Mouse (Mus musculus) heart, postnatal 14 days (tissue): ENCODE measurements around the gene Gm13287. TPM values are rescaled to one million over a fixed set of nuclear protein-coding genes. Genes with fewer than 3 reads are reported as not detected.
"Not testable (repeated sequence)": the region's sequence is repeated elsewhere in the genome, so short reads cannot be mapped to it uniquely, and the experiment has no call there.

Experiments
- DNase-seq, 2 experiments: peaks; one replicate each; pipeline ENCODE4 v3.0.0; 2021 to 2022
- intact Hi-C: fragments of 180-260 bp; cut with DNase I; formaldehyde crosslinking; loops from one replicate; pipeline ENCODE4 v1.15.1; 2025
- total RNA-seq, 2 experiments: library from RNA; stranded (reverse); gene quantifications; 2 replicates each; pipeline ENCODE4 v1.2.3; 2021

Gm13287 gene
- total RNA-seq, 2 experiments from 2014 or later: not detected

- intact Hi-C loops: not testable (repeated sequence)
- peak; percentile 70 to 78 for DNase-seq
Observed at GRCm38 (mm10) chr4:88793936-88794675, 8.9 kb upstream of the Gm13287 start, which contains the start of gene Gm13275. Gene Gm13275 (plus strand): TSS chr4:88794487.

DNA sequence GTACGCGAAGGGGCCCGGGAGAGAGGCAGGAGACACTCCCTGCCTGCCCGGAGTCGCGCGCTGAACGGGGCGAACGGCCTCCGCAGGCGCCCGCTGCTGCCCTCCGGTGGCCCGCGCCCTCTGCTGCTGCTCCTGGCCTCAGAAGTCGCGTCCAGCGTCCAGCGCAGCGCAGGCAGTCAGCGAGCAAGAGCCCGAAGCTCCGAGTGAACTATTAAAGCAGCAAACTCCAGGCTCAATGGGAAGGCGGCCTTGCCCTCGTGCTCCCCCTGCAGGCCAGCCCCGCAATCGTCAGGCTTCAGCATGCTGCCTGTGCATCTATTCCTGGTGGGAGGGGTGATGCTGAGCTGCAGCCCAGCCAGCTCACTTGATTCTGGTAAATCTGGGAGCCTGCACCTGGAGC, 6.0 kb upstream of the Gm13287 start, which contains the start of gene Gm13279:
Gm13279 (plus strand) TSS at position 301 of the 400 bp plus-strand sequence.
- intact Hi-C loops, DNase-seq: not testable (repeated sequence)

GRCm38 (mm10) chr4:88799365-88799764, 3.7 kb upstream of the Gm13287 start, which contains the start of gene Gm13285:
Gene Gm13285 (plus strand): TSS chr4:88799665.
- intact Hi-C loops, DNase-seq: not testable (repeated sequence)

DNA sequence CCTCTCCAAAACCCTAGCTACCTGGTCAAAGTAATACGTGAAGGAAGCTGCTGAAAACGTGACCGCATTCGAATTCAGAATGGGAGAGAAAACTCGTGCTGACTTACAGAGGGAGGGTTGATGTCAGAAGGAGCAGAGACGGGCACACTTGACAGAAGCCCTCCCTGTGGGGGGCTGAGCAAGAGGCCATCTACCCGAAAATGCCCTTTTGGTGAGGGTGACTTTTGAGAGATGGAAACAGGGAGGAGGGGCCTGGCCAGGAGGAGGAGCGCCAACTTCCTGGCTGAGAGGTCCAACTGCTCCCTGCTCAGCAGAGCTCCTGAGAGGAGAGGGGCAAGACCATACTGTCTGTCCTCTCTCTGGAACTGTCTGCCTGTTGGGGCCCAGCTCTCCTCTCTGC, 2.2 kb downstream of the Gm13287 start, which contains the start of gene Gm13288:
Gm13288 (plus strand) TSS at position 301 of the 400 bp plus-strand sequence.
- not testable (repeated sequence) for DNase-seq

DNA sequence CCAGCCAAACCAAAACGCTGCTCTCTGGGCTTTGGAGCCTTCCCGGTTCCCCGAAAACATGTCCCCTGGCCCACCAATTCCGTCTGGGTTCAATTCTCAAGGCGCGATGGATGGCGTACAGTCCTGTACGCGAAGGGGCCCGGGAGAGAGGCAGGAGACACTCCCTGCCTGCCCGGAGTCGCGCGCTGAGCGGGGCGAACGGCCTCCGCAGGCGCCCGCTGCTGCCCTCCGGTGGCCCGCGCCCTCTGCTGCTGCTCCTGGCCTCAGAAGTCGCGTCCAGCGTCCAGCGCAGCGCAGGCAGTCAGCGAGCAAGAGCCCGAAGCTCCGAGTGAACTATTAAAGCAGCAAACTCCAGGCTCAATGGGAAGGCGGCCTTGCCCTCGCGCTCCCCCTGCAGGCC, 2.7 kb downstream of the Gm13287 start:
- intact Hi-C loops: not testable (repeated sequence)
- peak; percentile 44 to 51 for DNase-seq

More for the DNA sequence above, 2.2 kb downstream of the Gm13287 start, which contains the start of gene Gm13288:
- intact Hi-C loops: not testable (repeated sequence)

DNA sequence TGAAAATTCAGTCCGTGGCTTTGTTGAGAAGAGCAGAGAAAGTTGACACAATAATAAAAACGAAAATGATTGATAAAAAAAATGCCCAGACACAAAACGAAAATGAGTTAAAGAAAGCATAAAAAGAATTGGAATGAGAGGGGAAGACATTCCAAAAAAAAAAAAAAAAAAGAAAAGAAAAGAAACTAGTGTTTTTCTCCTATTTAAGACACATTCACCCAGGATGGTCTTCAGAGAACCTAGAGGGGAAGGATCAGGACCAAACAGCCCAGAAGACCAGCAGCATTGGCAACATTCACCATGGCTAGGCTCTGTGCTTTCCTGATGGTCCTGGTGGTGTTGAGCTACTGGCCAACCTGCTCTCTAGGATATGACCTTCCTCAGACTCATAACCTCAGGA, 12.9 kb downstream of the Gm13287 start, which contains the start of gene Ifna7:
Ifna7 (plus strand) TSS at position 301 of the 400 bp plus-strand sequence.
- DNase-seq: no peak
- intact Hi-C loops: loop anchor here (5.0 kb wide), 1 partner anchor 134 kb away; the partner anchor contains the start of gene Ifna2

DNA sequence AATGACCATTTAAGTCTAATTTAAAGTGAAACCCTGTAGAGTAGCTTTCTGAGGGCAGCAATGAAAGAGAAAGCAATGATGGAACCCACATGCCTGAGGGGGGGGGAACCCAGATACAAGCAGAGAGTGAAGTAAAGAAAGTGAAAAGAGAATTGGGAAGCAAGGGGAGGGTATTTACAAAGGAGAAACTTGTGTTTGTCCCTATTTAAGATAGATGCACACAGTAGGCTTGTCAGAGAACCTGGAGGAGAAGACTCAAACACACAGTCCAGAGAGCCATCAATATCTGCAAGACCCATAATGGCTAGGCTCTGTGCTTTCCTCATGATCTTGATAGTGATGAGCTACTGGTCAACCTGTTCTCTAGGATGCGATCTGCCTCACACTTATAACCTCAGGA, 16.6 kb downstream of the Gm13287 start, which contains the start of gene Ifna11:
Ifna11 (plus strand) TSS at position 301 of the 400 bp plus-strand sequence.
- no peak for DNase-seq
- intact Hi-C loops: loop anchor here (5.0 kb wide), 1 partner anchor 137 kb away; the partner anchor contains the start of gene Ifna2

- DNase-seq: peak in 1 of 2 experiments; percentile 12
- intact Hi-C loops: no loop called here
Observed at GRCm38 (mm10) chr4:88822995-88823394, 19.9 kb downstream of the Gm13287 start.

DNA sequence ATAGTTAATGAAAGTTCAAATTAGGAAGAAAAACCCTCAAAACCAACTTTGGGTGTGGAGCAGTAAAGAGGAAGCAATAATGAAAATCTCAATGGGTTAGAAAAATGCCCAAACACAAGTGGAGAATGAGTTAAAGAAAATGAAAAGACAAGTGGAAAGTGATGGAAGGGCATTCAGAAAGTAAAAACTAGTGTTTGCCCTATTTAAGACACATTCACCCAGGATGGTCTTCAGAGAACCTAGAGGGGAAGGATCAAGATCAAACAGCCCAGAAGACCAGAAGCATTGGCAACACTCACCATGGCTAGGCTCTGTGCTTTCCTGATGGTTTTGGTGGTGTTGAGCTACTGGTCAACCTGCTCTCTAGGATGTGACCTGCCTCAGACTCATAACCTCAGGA, 24.1 kb downstream of the Gm13287 start, which contains the start of gene Ifna6:
Ifna6 (plus strand) TSS at position 301 of the 400 bp plus-strand sequence.
- DNase-seq, intact Hi-C loops: not testable (repeated sequence)

- intact Hi-C loops: no loop called here
- peak; percentile 5 to 36 for DNase-seq
Observed at GRCm38 (mm10) chr4:88830523-88830922, 27.5 kb downstream of the Gm13287 start.

GRCm38 (mm10) chr4:88835225-88835624, 32.2 kb downstream of the Gm13287 start, which contains the start of gene Ifna5:
Gene Ifna5 (plus strand): TSS chr4:88835525.
- intact Hi-C loops, DNase-seq: not testable (repeated sequence)

- DNase-seq: peak in 1 of 2 experiments; percentile 2
- intact Hi-C loops: no loop called here
Observed at GRCm38 (mm10) chr4:88838828-88839227, 35.8 kb downstream of the Gm13287 start.

GRCm38 (mm10) chr4:88840058-88840457, 37.0 kb downstream of the Gm13287 start:
- no peak for DNase-seq
- intact Hi-C loops: no loop called here

DNA sequence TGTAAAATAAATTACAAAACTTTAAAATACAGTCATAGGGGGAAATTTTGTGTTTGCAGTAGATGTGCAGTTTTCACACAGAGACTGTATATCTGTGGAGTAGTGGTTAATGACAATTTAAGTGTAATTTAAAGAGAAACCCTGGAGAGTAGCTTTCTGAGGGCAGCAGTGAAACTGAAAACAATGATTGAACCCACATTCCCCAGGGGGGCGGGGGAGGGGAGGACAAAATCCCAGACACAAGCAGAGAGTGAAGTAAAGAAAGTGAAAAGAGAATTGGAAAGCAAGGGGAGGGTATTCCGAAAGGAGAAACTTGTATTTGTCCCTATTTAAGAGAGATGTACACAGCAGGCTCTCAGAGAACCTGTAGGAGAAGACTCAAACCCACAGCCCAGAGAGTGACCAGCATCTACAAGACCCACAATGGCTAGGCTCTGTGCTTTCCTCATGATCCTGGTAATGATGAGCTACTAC, 38.4 kb downstream of the Gm13287 start, which contains the start of gene Ifna4:
Ifna4 (plus strand) TSS at position 424 of the 474 bp plus-strand sequence.
- no peak for DNase-seq
- intact Hi-C loops: no loop called here

GRCm38 (mm10) chr4:88845334-88845733, 42.3 kb downstream of the Gm13287 start:
- no peak for DNase-seq
- intact Hi-C loops: no loop called here

DNA sequence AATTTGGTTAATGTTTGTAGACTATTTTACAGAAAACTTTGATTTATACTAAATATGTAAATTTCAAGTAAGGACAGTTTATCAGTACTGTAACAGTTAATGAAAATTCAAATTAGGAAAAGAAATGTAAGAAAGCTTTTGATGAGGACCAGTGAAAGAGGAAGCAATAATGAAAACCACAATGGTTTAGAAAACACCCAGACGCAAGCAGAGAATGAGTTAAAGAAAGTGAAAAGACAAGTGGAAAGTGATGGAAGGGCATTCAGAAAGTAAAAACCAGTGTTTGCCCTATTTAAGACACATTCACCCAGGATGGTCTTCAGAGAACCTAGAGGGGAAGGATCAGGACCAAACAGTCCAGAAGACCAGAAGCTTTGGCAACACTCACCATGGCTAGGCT, 46.6 kb downstream of the Gm13287 start, which contains the start of gene Ifna1:
Ifna1 (plus strand) TSS at position 390 of the 400 bp plus-strand sequence.
- intact Hi-C loops: no loop called here
- no peak for DNase-seq

DNA sequence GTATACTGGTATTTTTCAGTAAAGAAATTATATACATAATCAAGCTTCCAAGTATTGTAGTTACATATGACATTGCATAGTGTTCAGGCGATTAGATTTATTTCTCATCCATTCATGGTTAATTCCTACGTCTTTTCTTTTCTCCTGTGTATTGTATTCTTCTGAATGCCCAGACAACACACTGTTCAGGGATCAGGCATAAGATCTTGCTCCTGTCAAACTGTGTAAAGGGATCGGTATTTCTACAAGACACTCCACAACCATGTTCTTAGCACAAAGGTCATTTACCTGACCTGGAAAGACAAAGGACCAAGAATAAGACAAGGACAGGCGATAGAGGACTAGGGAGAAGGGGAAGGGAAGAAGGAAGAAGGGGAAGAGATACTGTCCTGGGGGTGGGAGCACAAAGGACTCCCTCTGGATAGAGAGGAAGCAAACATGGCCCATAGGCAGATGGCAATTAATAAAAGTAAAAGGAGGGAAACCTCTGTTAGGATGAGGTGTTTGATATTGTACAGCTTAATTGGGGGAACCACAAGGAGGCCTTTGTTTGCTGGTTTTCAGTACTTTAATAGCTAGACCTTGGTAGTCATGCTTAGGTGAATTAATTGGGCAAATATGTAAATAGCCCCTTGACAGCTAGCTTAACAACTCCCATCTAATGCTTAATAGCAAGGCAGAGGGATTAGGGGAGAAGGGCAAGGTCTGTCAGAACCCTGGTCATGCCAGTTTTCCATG, 48.1 kb downstream of the Gm13287 start:
- no peak for DNase-seq
- intact Hi-C loops: no loop called here
